Mouse (Mus musculus): ENCODE data around the gene Csf2rb2. TPM values are rescaled to one million over a fixed set of nuclear protein-coding genes. Genes with fewer than 3 reads are reported as not detected.
A peak's percentile ranks its signal among the peaks of the same experiment; 100 is the strongest.
"Not testable (repeated sequence)": the region's sequence is repeated elsewhere in the genome, so short reads cannot be mapped to it uniquely, and the experiment has no call there.

Gene Csf2rb2
- polyA plus RNA-seq, 1 experiment from 2014 or later: 2.6 TPM

DNA sequence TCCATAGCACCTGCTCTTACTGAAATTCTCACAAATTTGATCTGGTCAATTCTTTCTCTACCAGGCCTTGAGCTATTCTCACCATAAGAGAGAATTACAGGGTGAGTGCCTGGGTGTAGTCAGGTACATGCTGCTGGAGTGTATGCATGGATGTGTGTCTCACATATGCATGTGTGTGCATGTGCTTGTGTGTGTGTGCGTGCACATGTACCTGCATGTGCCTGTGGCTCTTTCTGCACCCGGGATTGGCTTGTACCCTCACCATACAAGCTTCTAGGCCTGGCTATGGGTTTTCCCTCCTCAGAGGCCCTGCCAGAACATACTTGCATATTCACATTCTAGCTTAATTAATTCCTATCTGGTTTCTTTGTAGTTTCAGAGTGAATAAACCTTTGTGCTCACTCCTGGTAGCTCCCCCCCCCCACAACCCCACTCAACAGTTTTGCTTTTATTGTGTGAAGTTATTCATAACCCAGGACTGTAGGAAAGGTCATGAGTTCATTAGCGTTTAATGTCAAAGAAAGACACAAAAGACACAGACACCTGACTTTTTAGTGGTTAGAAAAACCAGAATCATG, 23.1 kb upstream of the Csf2rb2 start:
- Histone ChIP-seq H3K4me2 (ENCODE audit: low read depth, low read length) (peak overlapping the region; percentile 56), H3K4me1 (ENCODE audit: insufficient read depth) (peaks cover 10% of the 10 kb centered on the region; the same call in 1 of the 2 replicates), H3K4me3 (ENCODE audit: low read depth, low read length) (no peak overlapping the region), H3K27me3 (ENCODE audit: insufficient read depth, low read length) (no peaks in the 10 kb centered on the region), H3K9ac (replicated peaks) (no peak overlapping the region), H3K9me3 (ENCODE audit: low read length) (no peaks in the 10 kb centered on the region), H3K27ac (ENCODE audit: low read depth) (no peak overlapping the region), H3K36me3 (replicated peaks; ENCODE audit: insufficient read depth, low read length) (no peaks in the 10 kb centered on the region)
- DNase-seq (no peak), ATAC-seq (no peak)
- TF ChIP-seq CTCF (IDR thresholded peaks at IDR 0.05; ENCODE audit: low read depth) (no peak), EP300 (IDR thresholded peaks at IDR 0.05; ENCODE audit: low read depth) (no peak)
- 78% methylated on average over 3 of the region's 3 CpGs for WGBS (ENCODE audit: insufficient replicate concordance)

DNA sequence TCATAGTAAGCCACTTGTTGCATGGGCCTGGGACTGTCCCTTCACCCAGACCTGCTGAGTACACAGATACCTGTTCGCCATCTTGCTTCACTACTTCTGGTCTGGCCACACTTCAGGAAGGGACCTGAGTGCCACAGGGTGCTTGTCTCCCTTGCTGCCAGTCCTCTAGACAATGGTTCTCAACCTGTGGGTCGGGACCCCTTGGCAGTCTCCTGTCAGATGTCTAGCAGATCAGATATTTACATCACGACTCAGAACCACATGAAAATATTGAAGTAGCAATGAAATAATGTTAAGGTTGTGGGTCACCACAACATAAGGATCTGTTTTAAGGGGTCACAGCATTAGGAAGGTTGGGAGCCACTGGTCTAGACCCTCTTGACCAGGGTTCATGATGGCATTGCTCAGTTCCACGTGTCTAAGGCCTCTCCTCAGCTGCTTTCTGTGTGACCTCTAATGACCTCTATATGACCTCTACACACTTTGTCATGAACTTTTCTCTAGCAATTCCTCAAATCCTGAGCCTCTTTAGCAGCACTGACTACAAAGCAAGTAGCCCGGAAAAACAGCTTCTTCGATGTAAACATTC, 22.3 kb upstream of the Csf2rb2 start:
- H3K9me3 ChIP-seq (ENCODE audit: low read length); ATAC-seq; DNase-seq; H3K27me3 ChIP-seq (ENCODE audit: insufficient read depth, low read length); H3K27ac ChIP-seq (ENCODE audit: low read depth); H3K4me1 ChIP-seq (ENCODE audit: insufficient read depth); H3K9ac ChIP-seq (replicated peaks); H3K36me3 ChIP-seq (replicated peaks; ENCODE audit: insufficient read depth, low read length): not testable (repeated sequence)
- WGBS (ENCODE audit: insufficient replicate concordance): 72% methylated on average over 6 of the region's 6 CpGs
- H3K4me2 ChIP-seq (ENCODE audit: low read depth, low read length): peak overlapping the region; percentile 56
- H3K4me3 ChIP-seq (ENCODE audit: low read depth, low read length): peak overlapping the region; percentile 49

DNA sequence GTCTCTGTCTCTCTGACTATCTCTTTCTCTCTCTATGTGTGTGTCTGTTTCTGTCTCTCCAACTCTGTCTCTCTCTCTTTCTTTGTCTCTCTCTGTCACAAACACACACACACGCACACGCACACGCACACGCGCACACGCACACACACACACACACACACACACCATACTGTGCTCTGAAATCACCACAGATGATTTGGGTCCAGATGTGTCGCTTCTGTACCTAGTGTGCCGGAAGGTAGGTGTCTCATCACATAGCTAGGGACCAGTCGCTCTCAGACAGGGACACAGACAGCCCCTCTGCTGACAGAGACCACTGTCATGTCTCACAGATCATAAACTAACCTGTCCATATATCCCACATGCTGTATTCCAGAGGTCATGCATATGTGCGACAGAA, 21.2 kb upstream of the Csf2rb2 start:
- ATAC-seq: no peak
- H3K9me3 ChIP-seq (ENCODE audit: low read length): no peaks in the 10 kb centered on the region
- peaks cover 13% of the 10 kb centered on the region; the same call in 1 of the 2 replicates for H3K4me1 ChIP-seq (ENCODE audit: insufficient read depth)
- H3K4me3 ChIP-seq (ENCODE audit: low read depth, low read length): peak overlapping the region; percentile 49
- no peaks in the 10 kb centered on the region for H3K36me3 ChIP-seq (replicated peaks; ENCODE audit: insufficient read depth, low read length)
- TF ChIP-seq CTCF (IDR thresholded peaks at IDR 0.05; ENCODE audit: low read depth) (no peak), EP300 (IDR thresholded peaks at IDR 0.05; ENCODE audit: low read depth) (no peak)
- peak overlapping the region; percentile 11; the same call in 1 of the 2 replicates for H3K27ac ChIP-seq (ENCODE audit: low read depth)
- 83% methylated on average over 10 of the region's 10 CpGs for WGBS (ENCODE audit: insufficient replicate concordance)
- no peaks in the 10 kb centered on the region for H3K27me3 ChIP-seq (ENCODE audit: insufficient read depth, low read length)
- H3K4me2 ChIP-seq (ENCODE audit: low read depth, low read length): peak overlapping the region; percentile 56
- no peak for DNase-seq
- H3K9ac ChIP-seq (replicated peaks): peak overlapping the region; percentile 11; the same call in 1 of the 2 replicates

DNA sequence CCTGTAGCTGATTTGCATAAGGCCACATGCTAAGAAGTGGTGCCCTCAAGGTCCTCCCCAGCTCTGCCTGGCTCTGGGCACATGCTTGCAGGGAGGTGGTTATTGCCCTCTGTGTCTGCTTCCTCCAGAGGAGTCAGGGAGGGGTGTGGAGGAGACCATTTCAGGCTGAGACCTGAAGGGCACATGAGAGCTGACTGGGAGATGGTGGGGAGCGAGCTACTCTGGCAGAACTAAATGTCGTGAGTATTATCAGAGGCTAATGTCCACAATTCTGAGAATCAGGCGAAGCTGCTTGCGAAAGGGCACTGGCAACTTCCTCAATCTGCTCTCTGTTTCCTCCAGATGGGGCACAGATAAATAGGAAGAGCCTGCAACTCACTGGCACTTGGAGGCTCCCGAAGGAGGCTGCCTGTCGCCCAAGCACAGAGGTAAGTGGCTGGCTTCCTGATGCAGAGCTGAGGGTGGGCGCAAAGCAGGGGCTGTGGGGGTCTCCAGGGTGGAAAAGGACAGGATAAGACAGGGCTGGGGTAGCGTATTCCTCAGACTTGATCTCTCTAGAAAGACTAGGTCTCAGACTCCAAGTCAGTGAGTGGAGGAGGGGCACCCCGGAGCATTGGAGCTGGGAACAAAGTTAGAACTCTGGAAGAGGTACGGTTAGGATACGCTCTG, 20.3 kb upstream of the Csf2rb2 start, which contains the start of gene Csf2rb:
Gene Csf2rb, plus strand, starts transcription at position 82 of the 669 bp plus-strand sequence.
- Histone ChIP-seq H3K27me3 (ENCODE audit: insufficient read depth, low read length) (no peaks in the 10 kb centered on the region), H3K27ac (ENCODE audit: low read depth) (peak within 1 kb of the TSS; percentile 77), H3K4me3 (ENCODE audit: low read depth, low read length) (peak within 1 kb of the TSS; percentile 49), H3K36me3 (replicated peaks; ENCODE audit: insufficient read depth, low read length) (no peaks in the 10 kb centered on the region), H3K4me1 (ENCODE audit: insufficient read depth) (peaks cover 13% of the 10 kb centered on the region; the same call in 1 of the 2 replicates), H3K9ac (replicated peaks) (peak within 1 kb of the TSS; percentile 62), H3K9me3 (ENCODE audit: low read length) (no peaks in the 10 kb centered on the region), H3K4me2 (ENCODE audit: low read depth, low read length) (peak within 1 kb of the TSS; percentile 56)
- ATAC-seq (peak; percentile 64), DNase-seq (peak; percentile 57)
- TF ChIP-seq CTCF (IDR thresholded peaks at IDR 0.05; ENCODE audit: low read depth) (no peak), EP300 (IDR thresholded peaks at IDR 0.05; ENCODE audit: low read depth) (peak; percentile 50; the same call in 1 of the 2 replicates)
- WGBS (ENCODE audit: insufficient replicate concordance): 30% methylated on average over 11 of the region's 11 CpGs

DNA sequence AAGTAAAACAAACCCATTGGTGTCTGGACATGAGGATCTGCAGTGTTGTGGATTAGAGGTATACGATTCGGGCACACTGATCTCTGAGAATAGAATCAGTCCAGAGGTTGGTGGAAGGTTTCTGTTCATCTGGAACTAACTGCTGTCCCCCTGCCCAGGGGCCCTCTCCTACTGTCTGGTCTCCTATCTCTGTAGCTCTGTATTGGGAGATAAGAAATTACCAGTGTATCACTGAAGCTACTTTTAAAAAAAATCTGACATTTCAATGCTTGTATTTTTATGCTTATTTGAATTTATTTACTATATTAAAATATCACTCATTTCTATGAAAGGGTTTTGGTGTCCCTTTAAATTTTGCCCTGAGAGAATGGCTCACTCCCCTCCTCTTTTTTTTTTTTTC, 18.8 kb upstream of the Csf2rb2 start:
- Histone ChIP-seq H3K36me3 (replicated peaks; ENCODE audit: insufficient read depth, low read length) (no peaks in the 10 kb centered on the region), H3K27ac (ENCODE audit: low read depth) (no peak overlapping the region), H3K4me3 (ENCODE audit: low read depth, low read length) (no peak overlapping the region), H3K9me3 (ENCODE audit: low read length) (no peaks in the 10 kb centered on the region), H3K4me1 (ENCODE audit: insufficient read depth) (peaks cover 13% of the 10 kb centered on the region; the same call in 1 of the 2 replicates), H3K9ac (replicated peaks) (no peak overlapping the region), H3K27me3 (ENCODE audit: insufficient read depth, low read length) (no peaks in the 10 kb centered on the region), H3K4me2 (ENCODE audit: low read depth, low read length) (no peak overlapping the region)
- TF ChIP-seq CTCF (IDR thresholded peaks at IDR 0.05; ENCODE audit: low read depth): no peak
- no peak for ATAC-seq
- DNase-seq: no peak
- WGBS (ENCODE audit: insufficient replicate concordance): 66% methylated on average over 2 of the region's 2 CpGs

DNA sequence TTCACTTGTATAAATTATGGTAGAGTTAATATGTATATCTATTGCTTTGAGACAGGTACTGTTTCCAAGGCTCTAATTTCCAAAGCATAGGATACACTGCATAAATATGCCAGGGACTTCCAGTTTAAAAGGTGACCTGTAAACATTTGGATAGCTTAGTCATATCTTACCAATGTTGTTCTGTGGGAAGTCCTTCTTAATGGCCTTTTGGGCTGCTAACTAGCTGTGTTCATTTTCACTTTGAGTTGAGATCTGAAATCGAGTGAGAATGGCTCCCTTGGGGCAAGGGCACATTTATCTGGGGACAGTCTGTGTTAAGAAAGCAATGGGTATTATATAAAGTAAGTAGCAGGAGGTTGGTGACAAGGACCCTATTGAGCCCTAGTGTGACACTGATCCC, 17.8 kb upstream of the Csf2rb2 start:
- no peak overlapping the region for H3K4me2 ChIP-seq (ENCODE audit: low read depth, low read length)
- peaks cover 13% of the 10 kb centered on the region; the same call in 1 of the 2 replicates for H3K4me1 ChIP-seq (ENCODE audit: insufficient read depth)
- no peaks in the 10 kb centered on the region for H3K9me3 ChIP-seq (ENCODE audit: low read length)
- H3K27ac ChIP-seq (ENCODE audit: low read depth): no peak overlapping the region
- H3K9ac ChIP-seq (replicated peaks): no peak overlapping the region
- no peaks in the 10 kb centered on the region for H3K27me3 ChIP-seq (ENCODE audit: insufficient read depth, low read length)
- DNase-seq: no peak
- TF ChIP-seq EP300 (IDR thresholded peaks at IDR 0.05; ENCODE audit: low read depth) (no peak), CTCF (IDR thresholded peaks at IDR 0.05; ENCODE audit: low read depth) (no peak)
- H3K36me3 ChIP-seq (replicated peaks; ENCODE audit: insufficient read depth, low read length): no peaks in the 10 kb centered on the region
- WGBS (ENCODE audit: insufficient replicate concordance): 53% methylated on average over 1 of the region's 1 CpGs
- no peak for ATAC-seq
- H3K4me3 ChIP-seq (ENCODE audit: low read depth, low read length): no peak overlapping the region
